ENCODE assay signal across 9 mouse cellular contexts in the genomic region with DNA sequence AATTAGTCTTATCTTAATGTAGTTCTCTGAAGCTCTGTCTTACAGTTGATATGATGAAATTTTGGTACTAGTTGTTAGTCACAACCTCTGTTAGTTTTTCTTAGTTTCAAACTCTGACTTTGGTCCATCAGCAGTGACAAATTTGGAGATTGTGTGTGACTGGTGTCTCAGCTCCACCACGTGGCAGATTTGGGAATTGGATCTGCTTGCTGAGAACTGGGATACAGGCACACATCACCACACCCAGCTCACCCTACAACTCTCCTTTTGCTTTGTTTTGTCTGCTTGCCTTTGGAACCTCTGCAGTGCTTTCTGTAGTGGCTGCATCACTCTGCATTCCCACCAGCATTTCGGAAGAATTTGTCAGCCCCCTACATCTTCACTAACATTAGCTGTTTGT. TPM values are rescaled to one million over a fixed set of nuclear protein-coding genes. Genes with fewer than 3 reads are reported as not detected.
DNase-seq lines count a peak whose midpoint lies in the region; ATAC-seq and TF ChIP-seq lines count a peak whose summit lies in the region.
"Had no signal": no experiment of that assay in that cellular context is flagged by ENCODE, and none has a peak within 500 bp of the region (broad histone marks: within the 10 kb centered on the region; RNA-seq: fewer than 3 reads in every experiment).

No protein-coding gene starts in this region.

- no peaks in the 10 kb centered on the region for H3K27me3 ChIP-seq in heart, embryonic 11.5 days (ENCODE audit: control insufficient read depth, insufficient read depth, low read length)
- no peaks in the 10 kb centered on the region for H3K27me3 ChIP-seq in myocyte (ENCODE audit: control insufficient read depth, insufficient read depth, insufficient read length)
- H3K27me3 ChIP-seq: lung, embryonic 15.5 days had no signal

- no peaks in the 10 kb centered on the region for H3K36me3 ChIP-seq in heart, embryonic 11.5 days (ENCODE audit: control insufficient read depth, insufficient read depth, low read length)
- H3K36me3 ChIP-seq in myocyte (ENCODE audit: control insufficient read depth, insufficient read depth): no peaks in the 10 kb centered on the region
- H3K36me3 ChIP-seq: lung, embryonic 15.5 days had no signal

- DNase-seq in heart, adult 18-20 months: peak; percentile 69 to 92
- peak; percentile 72 to 93 for DNase-seq in adrenal gland, adult (ENCODE audit: inconsistent age in 2 of 2, low spot score in 1 of 2)
- peak; percentile 80 to 88 for DNase-seq in heart, postnatal 10 days
- DNase-seq in left cerebral cortex, adult 8-10 months (ENCODE audit: low spot score in 2 of 2): peak; percentile 45 to 69
- peak; percentile 48 for DNase-seq in telencephalon, adult 2 months (ENCODE audit: low read depth, low spot score)

- intact Hi-C loops in heart, postnatal 10 days (cut with DNase I): loop anchor here (1.0 to 5.0 kb wide), 4 partner anchors 48 to 314 kb away; no protein-coding TSS in a partner anchor

- H3K27ac ChIP-seq in heart, embryonic 11.5 days (ENCODE audit: low read depth, low read length): no peak overlapping the region
- H3K27ac ChIP-seq in cortical plate, adult 2 months (ENCODE audit: insufficient read depth, low read length): no peak overlapping the region
- H3K27ac ChIP-seq: lung, embryonic 15.5 days had no signal

- no peak overlapping the region for H3ac ChIP-seq in myocyte (ENCODE audit: control insufficient read depth, insufficient read length)

- ATAC-seq in heart, embryonic 11.5 days (replicated peaks; ENCODE audit: insufficient number of reproducible peaks, low FRiP score, low TSS enrichment): no peak

- TF ChIP-seq POLR2A in cortical plate, adult 2 months (IDR thresholded peaks at IDR 0.05; ENCODE audit: extremely low read depth, insufficient read depth, low read length): no peak
- no peak for TF ChIP-seq POLR2A in myocyte (IDR thresholded peaks at IDR 0.05; ENCODE audit: insufficient read length, low read depth)

- H3K4me3 ChIP-seq in heart, embryonic 11.5 days (ENCODE audit: low read depth, low read length): no peak overlapping the region
- no peak overlapping the region for H3K4me3 ChIP-seq in cortical plate, adult 2 months (ENCODE audit: insufficient read depth, low read length)
- H3K4me3 ChIP-seq in myocyte: no peak overlapping the region
- H3K4me3 ChIP-seq: lung, embryonic 15.5 days had no signal

- 17% methylated on average over 2 of the region's 2 CpGs for WGBS in heart, embryonic 11.5 days (ENCODE audit: insufficient replicate concordance)

- no peak overlapping the region for H3K9ac ChIP-seq in heart, embryonic 11.5 days (ENCODE audit: low read depth, low read length)
- H3K9ac ChIP-seq: lung, embryonic 15.5 days had no signal

- no peaks in the 10 kb centered on the region for H3K9me3 ChIP-seq in heart, embryonic 11.5 days (replicated peaks; ENCODE audit: control insufficient read depth, low read length)
- H3K9me3 ChIP-seq: lung, embryonic 15.5 days had no signal

- no peaks in the 10 kb centered on the region for H3K79me2 ChIP-seq in myocyte (ENCODE audit: control insufficient read depth, insufficient read depth)

- H3K4me1 ChIP-seq in heart, embryonic 11.5 days (ENCODE audit: control insufficient read depth, insufficient read depth, low read length): no peaks in the 10 kb centered on the region
- H3K4me1 ChIP-seq in cortical plate, adult 2 months (ENCODE audit: control insufficient read depth, insufficient read depth, low read length): no peaks in the 10 kb centered on the region
- H3K4me1 ChIP-seq: lung, embryonic 15.5 days had no signal

- no peak overlapping the region for H3K4me2 ChIP-seq in heart, embryonic 11.5 days
- H3K4me2 ChIP-seq in myocyte (ENCODE audit: low read depth): no peak overlapping the region
- H3K4me2 ChIP-seq: lung, embryonic 15.5 days had no signal

- peak; percentile 94 for TF ChIP-seq CTCF in cortical plate, adult 2 months (IDR thresholded peaks at IDR 0.05; ENCODE audit: extremely low read depth, insufficient read depth, low read length)

TF ChIP-seq in myocyte, 11 proteins besides CTCF, POLR2A, EP300 and RAD21:
- TF ChIP-seq MYOG (IDR thresholded peaks at IDR 0.05; ENCODE audit: control insufficient read depth in 1 of 3, insufficient read depth in 1 of 3, insufficient read length in 2 of 3, low read depth in 2 of 3) (no peak), MAX (IDR thresholded peaks at IDR 0.05; ENCODE audit: low read depth) (no peak), TCF3 (IDR thresholded peaks at IDR 0.05; ENCODE audit: insufficient read length, low read depth) (no peak), USF1 (IDR thresholded peaks at IDR 0.05; ENCODE audit: low read depth) (peak; percentile 25), CEBPB (IDR thresholded peaks at IDR 0.05; ENCODE audit: insufficient read depth, poor library complexity, severe bottlenecking) (no peak), SRF (IDR thresholded peaks at IDR 0.05; ENCODE audit: control insufficient read depth, insufficient read length, low read depth) (no peak), E2F4 (IDR thresholded peaks at IDR 0.05; ENCODE audit: insufficient read depth) (no peak)

RNA-seq across cellular contexts. Expression of a gene that starts 5.0 kb away (rescaled TPM):
- total RNA-seq in heart, adult 18-20 months (2021): 10 to 100 TPM; 21.4 to 22.2 TPM
- 26.0 and 28.7 TPM in 2 replicates for polyA plus RNA-seq in heart, embryonic 11.5 days (2014; fragmentation: Nextera tagmentation; extraction: Ambion mirVana)
- 132 and 144 TPM in 2 replicates for polyA plus RNA-seq in cortical plate, adult 2 months (2012; rRNA removed)
- total RNA-seq in heart, postnatal 10 days (2021): 10 to 100 TPM; 27.4 to 28.4 TPM
- total RNA-seq in left cerebral cortex, adult 8-10 months (2022): 10 to 100 TPM; 63.4 to 77.9 (median 71.0) TPM
- 23.1 TPM for polyA plus RNA-seq in myocyte (2012; fragmentation: generic; extraction: Trizol)

RNA-seq across cellular contexts. Expression of a gene that starts 10.1 kb away (rescaled TPM):
- total RNA-seq in heart, adult 18-20 months (2021): 10 to 100 TPM; 51.1 to 60.4 TPM
- 14.6 and 18.8 TPM in 2 replicates for polyA plus RNA-seq in heart, embryonic 11.5 days (2014; fragmentation: Nextera tagmentation; extraction: Ambion mirVana)
- 62.3 and 65.2 TPM in 2 replicates for polyA plus RNA-seq in cortical plate, adult 2 months (2012; rRNA removed)
- total RNA-seq in heart, postnatal 10 days (2021): 10 to 100 TPM; 56.1 to 64.5 TPM
- total RNA-seq in left cerebral cortex, adult 8-10 months (2022): 100 to 1,000 TPM; 106 to 112 (median 111) TPM
- polyA plus RNA-seq in myocyte (2012; fragmentation: generic; extraction: Trizol): 4.4 TPM
